Mouse (Mus musculus) embryonic facial prominence, embryonic 12.5 days (tissue): Measurements from ENCODE around the gene Mlf1. TPM values are rescaled to one million over a fixed set of nuclear protein-coding genes. Genes with fewer than 3 reads are reported as not detected.

Source experiments
- ATAC-seq: fragments of 200-750 bp; cut with Nextera tagmentation; 2 replicates; pipeline ENCODE4 v1.8.0; 2017; ENCODE audit not compliant: insufficient number of reproducible peaks, insufficient read depth, low FRiP score, low TSS enrichment
- H3K27ac ChIP-seq: fragments of 300-500 bp; sonication (generic); 2 replicates; pipeline ENCODE4 v1.5.1; 2016; ENCODE audit warnings: mild to moderate bottlenecking
- H3K27me3 ChIP-seq: fragments of 300-500 bp; sonication (generic); 2 replicates; pipeline ENCODE4 v1.6.1; 2016; ENCODE audit warnings: mild to moderate bottlenecking, moderate library complexity
- H3K36me3 ChIP-seq: fragments of 300-500 bp; sonication (generic); 2 replicates; pipeline ENCODE4 v1.6.1; 2016; ENCODE audit warnings: mild to moderate bottlenecking
- H3K4me1 ChIP-seq: fragments of 300-500 bp; sonication (generic); 2 replicates; pipeline ENCODE4 v1.6.1; 2016
- H3K4me2 ChIP-seq: fragments of 300-500 bp; sonication (generic); replicated peaks from 2 replicates; pipeline ENCODE4 v1.6.1; 2016; ENCODE audit warnings: mild to moderate bottlenecking, moderate library complexity
- H3K4me3 ChIP-seq: fragments of 300-500 bp; sonication (generic); 2 replicates; pipeline ENCODE4 v1.5.1; 2016; ENCODE audit warnings: mild to moderate bottlenecking
- H3K9ac ChIP-seq: fragments of 300-500 bp; sonication (generic); 2 replicates; pipeline ENCODE4 v1.6.1; 2016; ENCODE audit warnings: mild to moderate bottlenecking, moderate library complexity
- H3K9me3 ChIP-seq: fragments of 300-500 bp; sonication (generic); 2 replicates; pipeline ENCODE4 v1.6.1; 2016; ENCODE audit warnings: mild to moderate bottlenecking, moderate library complexity
- WGBS: fragments of 180-500 bp; shearing (Covaris S2); methylation state at CpG from one replicate; pipeline ENCODE4 v1.1.7; 2016; 5-methylcytosine and 5-hydroxymethylcytosine counted together
- polyA plus RNA-seq: library from polyadenylated mRNA; unstranded; fragments of >200 nt; fragmentation: Nextera tagmentation; extraction: Ambion mirVana; gene quantifications from 2 replicates; pipeline ENCODE4 v1.2.1, GENCODE M21; 2016

The Mlf1 gene
- polyA plus RNA-seq, 1 experiment from 2014 or later, result 28.2 TPM

- WGBS, result 84% methylated on average over 6 of the region's 6 CpGs
- no peak for ATAC-seq
- no peaks in the 10 kb centered on the region for H3K9me3 ChIP-seq
Measured at GRCm38 (mm10) chr3:67367481-67367880, 6.4 kb upstream of the Mlf1 start.

GRCm38 (mm10) chr3:67369407-67370079 lies 4.4 kb upstream of the Mlf1 start:
- Histone ChIP-seq H3K4me2 (no peak overlapping the region), H3K4me3 (no peak overlapping the region), H3K36me3 (no peaks in the 10 kb centered on the region), H3K9ac (no peak overlapping the region), H3K4me1 (peaks cover 3% of the 10 kb centered on the region; the same call in 1 of the 2 replicates), H3K9me3 (no peaks in the 10 kb centered on the region), H3K27ac (no peak overlapping the region), H3K27me3 (peaks cover 5% of the 10 kb centered on the region; the same call in 1 of the 2 replicates)
- no peak for ATAC-seq
- WGBS, result 82% methylated on average over 5 of the region's 5 CpGs

More at GRCm38 (mm10) chr3:67367481-67367880, 6.4 kb upstream of the Mlf1 start:
- H3K9ac ChIP-seq, result no peak overlapping the region
- no peak overlapping the region for H3K4me3 ChIP-seq
- no peak overlapping the region for H3K4me2 ChIP-seq
- H3K4me1 ChIP-seq, result no peaks in the 10 kb centered on the region
- no peaks in the 10 kb centered on the region for H3K36me3 ChIP-seq
- 0 out of 2 replicates have a peak, but pooled peaks cover 2% of the 10 kb centered on the region for H3K27me3 ChIP-seq
- no peak overlapping the region for H3K27ac ChIP-seq

- Histone ChIP-seq H3K4me2 (no peak overlapping the region), H3K9me3 (no peaks in the 10 kb centered on the region), H3K27ac (no peak overlapping the region), H3K4me3 (no peak overlapping the region), H3K27me3 (peaks cover 6% of the 10 kb centered on the region; the same call in 1 of the 2 replicates), H3K9ac (no peak overlapping the region), H3K36me3 (no peaks in the 10 kb centered on the region), H3K4me1 (peaks cover 5% of the 10 kb centered on the region; the same call in 1 of the 2 replicates)
- 71% methylated on average over 4 of the region's 4 CpGs for WGBS
- no peak for ATAC-seq
Measured at GRCm38 (mm10) chr3:67372194-67372593, 1.7 kb upstream of the Mlf1 start.

GRCm38 (mm10) chr3:67372781-67373180 lies 1.1 kb upstream of the Mlf1 start:
- Histone ChIP-seq H3K27ac (no peak overlapping the region), H3K9me3 (no peaks in the 10 kb centered on the region), H3K36me3 (no peaks in the 10 kb centered on the region), H3K9ac (no peak overlapping the region), H3K27me3 (peaks cover 6% of the 10 kb centered on the region; the same call in 1 of the 2 replicates), H3K4me1 (peaks cover 5% of the 10 kb centered on the region; the same call in 1 of the 2 replicates), H3K4me2 (no peak overlapping the region), H3K4me3 (no peak overlapping the region)
- ATAC-seq, result no peak
- WGBS, result 57% methylated on average over 5 of the region's 5 CpGs

- Histone ChIP-seq H3K27me3 (peaks cover 6% of the 10 kb centered on the region; the same call in 1 of the 2 replicates), H3K4me2 (peak overlapping the region; percentile 93), H3K4me1 (peaks cover 5% of the 10 kb centered on the region; the same call in 1 of the 2 replicates), H3K9me3 (no peaks in the 10 kb centered on the region), H3K4me3 (peak overlapping the region; percentile 54), H3K27ac (no peak overlapping the region), H3K36me3 (no peaks in the 10 kb centered on the region), H3K9ac (peak overlapping the region; percentile 54)
- WGBS, result 30% methylated on average over 7 of the region's 7 CpGs
- 0 out of 2 replicates have a peak, but pooled peaks have one; percentile 60 for ATAC-seq
Measured at GRCm38 (mm10) chr3:67374360-67374778, 472 bp downstream of the Mlf1 start.

- H3K9ac ChIP-seq, result peak within 1 kb of the TSS; percentile 54
- H3K4me2 ChIP-seq, result peak within 1 kb of the TSS; percentile 93
- no peaks in the 10 kb centered on the region for H3K36me3 ChIP-seq
- H3K4me3 ChIP-seq, result peak within 1 kb of the TSS; percentile 54
- no peaks in the 10 kb centered on the region for H3K9me3 ChIP-seq
- no peak within 1 kb of the TSS for H3K27ac ChIP-seq
- H3K27me3 ChIP-seq, result peaks cover 6% of the 10 kb centered on the region; the same call in 1 of the 2 replicates
- no peak for ATAC-seq
- peaks cover 5% of the 10 kb centered on the region; the same call in 1 of the 2 replicates for H3K4me1 ChIP-seq
- 37% methylated on average over 2 of the region's 3 CpGs for WGBS
Measured at GRCm38 (mm10) chr3:67375063-67375462, 1.2 kb downstream of the Mlf1 start, which contains the start of gene Gm17402. Gm17402 (minus strand) TSS chr3:67375163.

GRCm38 (mm10) chr3:67378215-67378614 lies 4.3 kb downstream of the Mlf1 start:
- ATAC-seq, result no peak
- H3K27ac ChIP-seq, result no peak overlapping the region
- peaks cover 5% of the 10 kb centered on the region; the same call in 1 of the 2 replicates for H3K4me1 ChIP-seq
- no peaks in the 10 kb centered on the region for H3K36me3 ChIP-seq
- no peak overlapping the region for H3K9ac ChIP-seq
- no peak overlapping the region for H3K4me2 ChIP-seq
- no peak overlapping the region for H3K4me3 ChIP-seq
- no peaks in the 10 kb centered on the region for H3K9me3 ChIP-seq
- peaks cover 4% of the 10 kb centered on the region; the same call in 1 of the 2 replicates for H3K27me3 ChIP-seq

- no peaks in the 10 kb centered on the region for H3K27me3 ChIP-seq
- no peak overlapping the region for H3K27ac ChIP-seq
- ATAC-seq, result no peak
- peaks cover 23% of the 10 kb centered on the region for H3K36me3 ChIP-seq
- H3K4me3 ChIP-seq, result peak overlapping the region; percentile 98
- peaks cover 7% of the 10 kb centered on the region; the same call in 1 of the 2 replicates for H3K9me3 ChIP-seq
- WGBS, result 32% methylated on average over 8 of the region's 8 CpGs
- peaks cover 7% of the 10 kb centered on the region for H3K4me1 ChIP-seq
- H3K4me2 ChIP-seq, result peak overlapping the region; percentile 85
- no peak overlapping the region for H3K9ac ChIP-seq
Measured at GRCm38 (mm10) chr3:67429338-67429998, 55.6 kb downstream of the Mlf1 start.

GRCm38 (mm10) chr3:67429999-67430380 lies 56.1 kb downstream of the Mlf1 start, which contains the start of gene Gfm1:
Gfm1 (plus strand) TSS chr3:67430096.
- peak within 1 kb of the TSS; percentile 85 for H3K9ac ChIP-seq
- H3K4me3 ChIP-seq, result peak within 1 kb of the TSS; percentile 98
- peaks cover 7% of the 10 kb centered on the region; the same call in 1 of the 2 replicates for H3K9me3 ChIP-seq
- peak within 1 kb of the TSS; percentile 85 for H3K4me2 ChIP-seq
- WGBS, result under 1% methylated on average over 24 of the region's 24 CpGs
- H3K27ac ChIP-seq, result no peak within 1 kb of the TSS
- H3K27me3 ChIP-seq, result no peaks in the 10 kb centered on the region
- H3K36me3 ChIP-seq, result peaks cover 23% of the 10 kb centered on the region
- peak; percentile 90 for ATAC-seq
- peaks cover 7% of the 10 kb centered on the region for H3K4me1 ChIP-seq

- Histone ChIP-seq H3K27ac (no peak overlapping the region), H3K4me1 (peaks cover 7% of the 10 kb centered on the region), H3K9me3 (no peaks in the 10 kb centered on the region), H3K4me2 (no peak overlapping the region), H3K27me3 (no peaks in the 10 kb centered on the region), H3K4me3 (no peak overlapping the region), H3K9ac (no peak overlapping the region), H3K36me3 (peaks cover 56% of the 10 kb centered on the region)
- 91% methylated on average over 6 of the region's 6 CpGs for WGBS
- ATAC-seq, result no peak
Measured at GRCm38 (mm10) chr3:67434011-67434410, 60.1 kb downstream of the Mlf1 start.

- Histone ChIP-seq H3K9me3 (no peaks in the 10 kb centered on the region), H3K36me3 (peaks cover 64% of the 10 kb centered on the region), H3K27me3 (no peaks in the 10 kb centered on the region), H3K4me1 (no peaks in the 10 kb centered on the region), H3K4me3 (no peak overlapping the region), H3K4me2 (no peak overlapping the region), H3K9ac (no peak overlapping the region), H3K27ac (no peak overlapping the region)
- 97% methylated on average over 2 of the region's 2 CpGs for WGBS
- no peak for ATAC-seq
Measured at GRCm38 (mm10) chr3:67447143-67447542, 73.2 kb downstream of the Mlf1 start.
